Mouse (Mus musculus) bone marrow macrophage, adult 2 months (primary cell): ENCODE measurements around the gene Lrrk1. TPM values are rescaled to one million over a fixed set of nuclear protein-coding genes. Genes with fewer than 3 reads are reported as not detected.
"Not testable (repeated sequence)": the region's sequence is repeated elsewhere in the genome, so short reads cannot be mapped to it uniquely, and the experiment has no call there.

Experiments used
- H3K27ac ChIP-seq: 2 replicates; pipeline ENCODE4 v1.5.1; 2012; ENCODE audit warnings: low read depth, low read length; ENCODE audit not compliant: insufficient read depth
- H3K4me1 ChIP-seq: 2 replicates; pipeline ENCODE4 v1.6.1; 2012; ENCODE audit warnings: low read length; ENCODE audit not compliant: control insufficient read depth, insufficient read depth
- H3K4me3 ChIP-seq: 2 replicates; pipeline ENCODE4 v1.5.1; 2012; ENCODE audit warnings: mild to moderate bottlenecking, low read length, moderate library complexity; ENCODE audit not compliant: insufficient read depth
- CTCF ChIP-seq: IDR thresholded peaks from 2 replicates; pipeline ENCODE4 v1.5.1; 2012; ENCODE audit warnings: low read depth, mild to moderate bottlenecking, low read length, moderate library complexity
- POLR2A ChIP-seq: IDR thresholded peaks from 2 replicates; pipeline ENCODE4 v1.6.1; 2012; ENCODE audit warnings: mild to moderate bottlenecking, low read depth, low read length, borderline replicate concordance
- polyA plus RNA-seq: library from polyadenylated mRNA; stranded (reverse); fragments of >200 nt; gene quantifications from 2 replicates; pipeline ENCODE4 v1.2.4, GENCODE M21; 2012; ENCODE audit not compliant: missing spikeins, insufficient read depth, insufficient read length

Lrrk1 gene
- polyA plus RNA-seq, 1 experiment: 24.6 TPM

DNA sequence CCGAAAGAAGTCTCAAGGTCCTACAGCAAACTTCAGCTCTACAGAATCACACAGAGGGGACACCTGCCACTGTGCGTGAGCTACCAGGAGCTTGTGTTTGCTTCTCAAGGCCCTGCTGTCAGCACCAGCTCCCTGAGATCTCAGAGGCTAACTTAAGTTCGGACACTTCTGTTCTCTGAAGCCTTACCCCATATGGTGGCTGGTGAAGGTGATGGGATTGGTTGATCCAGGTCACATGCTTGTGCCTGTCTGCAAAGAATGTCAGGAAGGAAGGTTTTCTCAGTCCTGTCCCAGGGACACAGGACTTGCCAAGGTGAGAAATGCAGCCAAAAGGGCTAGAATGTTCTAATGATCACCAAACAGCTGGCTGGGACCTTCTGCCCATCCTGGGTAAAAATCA, 187.8 kb downstream of the Lrrk1 start:
- TF ChIP-seq CTCF (no peak), POLR2A (no peak)
- Histone ChIP-seq H3K4me1 (peaks cover 15% of the 10 kb centered on the region), H3K4me3 (no peak overlapping the region), H3K27ac (no peak overlapping the region)

- Histone ChIP-seq H3K27ac (peak overlapping the region; percentile 46), H3K4me3 (no peak overlapping the region), H3K4me1 (peaks cover 15% of the 10 kb centered on the region)
- TF ChIP-seq CTCF: no peak
- TF ChIP-seq POLR2A: no peak
Observed at GRCm38 (mm10) chr7:66199391-66199831, 188.7 kb downstream of the Lrrk1 start.

DNA sequence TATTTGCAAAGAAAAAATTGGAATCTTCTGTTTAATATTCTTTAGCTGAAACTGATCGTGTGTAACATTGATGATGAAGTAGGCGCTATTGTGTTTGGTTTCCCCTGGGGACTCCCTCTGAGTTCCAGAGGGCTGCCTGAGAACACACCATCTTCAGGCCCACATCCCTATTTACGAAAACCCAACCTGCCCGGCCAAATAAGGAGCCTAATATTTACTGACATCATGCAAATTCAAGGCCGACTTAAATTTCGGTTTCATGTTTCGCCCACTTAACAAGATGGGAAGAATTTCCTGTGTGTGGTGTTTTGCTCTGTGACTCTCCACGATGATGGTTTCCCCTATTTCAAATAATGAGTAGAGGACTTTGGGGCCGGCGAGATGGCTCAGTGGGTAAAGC, 189.7 kb downstream of the Lrrk1 start:
- H3K27ac ChIP-seq: no peak overlapping the region
- TF ChIP-seq CTCF (no peak), POLR2A (no peak)
- H3K4me3 ChIP-seq: no peak overlapping the region
- H3K4me1 ChIP-seq: peaks cover 15% of the 10 kb centered on the region

DNA sequence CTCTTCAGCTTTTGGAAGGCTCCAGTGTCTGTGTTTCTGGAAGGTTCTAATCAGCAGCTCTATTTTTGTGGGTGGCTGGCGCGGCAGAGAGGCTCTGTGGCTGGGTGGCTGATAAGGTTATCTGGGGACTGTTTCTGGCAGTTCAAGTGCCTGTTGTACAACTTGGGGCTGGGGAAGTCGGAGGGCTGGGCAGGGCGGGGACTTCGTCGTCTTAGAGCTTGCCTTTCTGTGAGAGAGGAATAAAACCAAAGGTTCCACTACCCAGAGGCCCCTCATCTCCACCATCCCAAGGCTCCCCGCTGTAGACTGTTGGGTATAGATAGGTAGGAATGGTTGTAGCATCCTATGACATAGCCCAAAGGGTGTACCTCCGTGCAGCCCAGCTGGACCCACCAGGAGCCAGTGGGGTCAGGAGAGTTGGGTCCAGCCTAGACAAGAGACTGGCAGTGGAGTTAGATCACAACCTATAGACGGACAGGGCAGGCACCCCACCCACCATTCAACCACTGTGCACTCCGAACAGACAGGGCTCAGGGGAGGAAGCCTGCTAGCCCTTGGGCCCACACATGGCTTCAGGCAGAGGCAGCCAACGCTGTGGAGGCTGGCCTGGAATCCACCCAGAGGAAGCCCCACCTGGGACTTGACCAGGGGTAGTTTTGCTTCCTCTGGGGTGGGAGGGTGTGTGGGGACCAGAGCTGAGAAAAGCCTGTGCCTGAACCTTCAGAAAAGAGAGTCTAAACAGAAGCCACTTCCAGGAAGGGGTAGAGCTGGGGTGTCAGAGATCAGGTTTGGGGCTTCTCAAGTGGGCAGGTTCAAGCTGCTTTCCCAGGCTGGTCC, 191.3 kb downstream of the Lrrk1 start:
- Histone ChIP-seq H3K4me3 (no peak overlapping the region), H3K4me1 (peaks cover 15% of the 10 kb centered on the region), H3K27ac (no peak overlapping the region)
- TF ChIP-seq POLR2A: no peak

- Histone ChIP-seq H3K4me3 (no peak overlapping the region), H3K27ac (no peak overlapping the region), H3K4me1 (peaks cover 15% of the 10 kb centered on the region)
- TF ChIP-seq POLR2A (no peak), CTCF (no peak)
Observed at GRCm38 (mm10) chr7:66195881-66196280, 192.3 kb downstream of the Lrrk1 start.

DNA sequence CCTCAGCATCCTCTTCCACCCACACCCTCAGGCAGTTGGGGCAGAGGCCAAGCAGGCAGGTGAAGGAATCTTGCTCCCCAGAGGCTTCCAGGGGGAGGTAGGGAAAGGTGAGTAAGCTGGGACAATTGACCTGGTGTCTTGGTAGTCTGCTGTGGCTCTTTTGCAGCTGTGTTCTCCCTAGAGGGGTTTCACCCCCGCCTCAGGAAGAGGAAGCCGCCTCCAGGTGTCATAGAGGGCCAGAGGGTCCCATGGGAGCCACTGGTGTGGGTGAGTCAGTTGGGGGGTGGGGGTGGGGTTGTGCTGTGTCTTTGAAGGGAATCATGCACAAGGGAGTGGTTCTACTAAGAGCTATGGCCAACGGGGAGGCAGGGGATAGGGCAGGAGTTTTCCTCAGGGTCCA, 193.6 kb downstream of the Lrrk1 start:
- no peak for TF ChIP-seq CTCF
- no peak for TF ChIP-seq POLR2A
- H3K27ac ChIP-seq: no peak overlapping the region
- peaks cover 10% of the 10 kb centered on the region for H3K4me1 ChIP-seq
- H3K4me3 ChIP-seq: no peak overlapping the region

- H3K4me3 ChIP-seq, H3K27ac ChIP-seq, H3K4me1 ChIP-seq: not testable (repeated sequence)
- TF ChIP-seq CTCF: peak; percentile 32
Observed at GRCm38 (mm10) chr7:66190385-66190784, 197.8 kb downstream of the Lrrk1 start.

- H3K27ac ChIP-seq: no peak overlapping the region
- no peaks in the 10 kb centered on the region for H3K4me1 ChIP-seq
- no peak for TF ChIP-seq CTCF
- TF ChIP-seq POLR2A: no peak
- H3K4me3 ChIP-seq: no peak overlapping the region
Observed at GRCm38 (mm10) chr7:66187581-66188231, 200.4 kb downstream of the Lrrk1 start.

DNA sequence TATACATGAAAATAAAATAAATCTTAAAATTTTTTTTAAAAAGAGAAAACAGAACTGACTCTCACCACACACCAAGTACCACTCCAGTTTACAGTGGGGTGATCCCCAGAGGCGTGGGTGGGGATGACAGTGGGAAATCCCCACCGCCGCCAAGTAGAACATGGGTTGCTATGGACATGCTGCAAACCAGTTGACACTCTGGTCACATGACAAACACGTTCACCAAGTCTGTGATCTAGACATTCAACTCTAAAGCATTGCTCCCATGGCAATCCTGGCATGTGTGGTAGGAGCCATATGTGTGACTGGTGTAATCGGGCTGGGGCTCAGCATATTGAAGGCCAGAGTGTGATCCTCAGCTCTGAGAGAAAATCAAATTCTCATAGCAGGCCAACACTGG, 202.8 kb downstream of the Lrrk1 start:
- no peak overlapping the region for H3K27ac ChIP-seq
- H3K4me1 ChIP-seq: no peaks in the 10 kb centered on the region
- no peak for TF ChIP-seq POLR2A
- TF ChIP-seq CTCF: no peak
- H3K4me3 ChIP-seq: no peak overlapping the region

DNA sequence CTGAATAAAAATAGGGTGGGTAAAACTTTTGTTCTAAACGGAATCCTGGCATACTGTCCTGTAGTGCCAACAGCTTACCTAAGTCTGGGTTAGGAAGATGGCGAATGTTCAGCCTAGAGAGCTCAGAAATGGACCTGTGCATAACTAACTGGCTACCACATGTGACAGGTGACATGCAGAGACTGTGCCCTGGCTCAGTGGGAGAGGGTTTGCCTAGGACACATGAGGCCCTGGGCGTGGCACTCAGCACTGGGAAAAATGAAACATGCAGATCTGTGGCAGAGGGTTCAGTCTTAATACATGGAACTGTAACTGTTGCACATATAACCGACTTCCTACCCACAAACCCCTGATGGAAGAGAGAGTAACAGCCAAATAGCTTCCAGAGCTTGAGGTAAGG, 204.1 kb downstream of the Lrrk1 start:
- Histone ChIP-seq H3K4me1 (peaks cover 3% of the 10 kb centered on the region), H3K4me3 (no peak overlapping the region)
- TF ChIP-seq POLR2A (no peak), CTCF (no peak)

GRCm38 (mm10) chr7:66183404-66183803, 204.7 kb downstream of the Lrrk1 start:
- TF ChIP-seq POLR2A: no peak
- no peak for TF ChIP-seq CTCF
- no peak overlapping the region for H3K27ac ChIP-seq
- no peak overlapping the region for H3K4me3 ChIP-seq
- peaks cover 3% of the 10 kb centered on the region for H3K4me1 ChIP-seq

More for the DNA sequence above, 204.1 kb downstream of the Lrrk1 start:
- no peak overlapping the region for H3K27ac ChIP-seq
